Mouse (Mus musculus) kidney, adult 2 months (tissue): ENCODE results near the gene AC170998.1.

ENCODE experiments used
- CTCF ChIP-seq: fragments of 200-500 bp; conservative IDR thresholded peaks from 2 replicates; pipeline ENCODE4 v1.5.1; 2011; ENCODE audit warnings: low read depth, mild to moderate bottlenecking, control low read depth, low read length, moderate library complexity, mixed read lengths; ENCODE audit not compliant: insufficient read depth, insufficient read length
- POLR2A ChIP-seq: fragments of 200-500 bp; IDR thresholded peaks from one replicate; pipeline ENCODE4 v1.6.1; 2011; ENCODE audit warnings: low read depth, low read length, control low read depth

GRCm38 (mm10) chr17:28710291-28710688 lies 15.6 kb upstream of the AC170998.1 start:
- no peak for TF ChIP-seq CTCF
- no peak for TF ChIP-seq POLR2A
